Mouse (Mus musculus) olfactory bulb, adult 2 months (tissue): ENCODE data around the gene Hmox1. TPM values are rescaled to one million over a fixed set of nuclear protein-coding genes. Genes with fewer than 3 reads are reported as not detected.

Source experiments
- H3K27ac ChIP-seq: fragments of 200-500 bp; 2 replicates; pipeline ENCODE4 v1.5.1; 2012; ENCODE audit warnings: low read depth, low read length; ENCODE audit not compliant: insufficient read depth
- H3K4me1 ChIP-seq: fragments of 200-500 bp; 2 replicates; pipeline ENCODE4 v1.6.1; 2012; ENCODE audit warnings: low read length; ENCODE audit not compliant: control insufficient read depth, insufficient read depth
- H3K4me3 ChIP-seq: fragments of 200-500 bp; 2 replicates; pipeline ENCODE4 v1.5.1; 2012; ENCODE audit warnings: mild to moderate bottlenecking, low read depth, low read length, moderate library complexity; ENCODE audit not compliant: insufficient read depth
- CTCF ChIP-seq: fragments of 200-500 bp; IDR thresholded peaks from 2 replicates; pipeline ENCODE4 v1.5.1; 2012; ENCODE audit warnings: low read depth, mild to moderate bottlenecking, low read length, moderate library complexity; ENCODE audit not compliant: insufficient read depth
- POLR2A ChIP-seq: fragments of 200-500 bp; IDR thresholded peaks from 2 replicates; pipeline ENCODE4 v1.6.1; 2012; ENCODE audit warnings: mild to moderate bottlenecking, low read depth, low read length, moderate library complexity; ENCODE audit not compliant: insufficient read depth
- WGBS: fragments of 180-500 bp; shearing (Covaris S2); methylation state at CpG from one replicate; pipeline ENCODE4 v1.1.7; 2018; 5-methylcytosine and 5-hydroxymethylcytosine counted together
- polyA plus RNA-seq: library from polyadenylated mRNA; stranded (reverse); fragments of >200 nt; gene quantifications from 2 replicates; pipeline ENCODE4 v1.2.4, GENCODE M21; 2012; ENCODE audit warnings: low replicate concordance; ENCODE audit not compliant: missing spikeins, insufficient read depth, insufficient read length

Hmox1 gene
- polyA plus RNA-seq, 1 experiment = not detected

DNA sequence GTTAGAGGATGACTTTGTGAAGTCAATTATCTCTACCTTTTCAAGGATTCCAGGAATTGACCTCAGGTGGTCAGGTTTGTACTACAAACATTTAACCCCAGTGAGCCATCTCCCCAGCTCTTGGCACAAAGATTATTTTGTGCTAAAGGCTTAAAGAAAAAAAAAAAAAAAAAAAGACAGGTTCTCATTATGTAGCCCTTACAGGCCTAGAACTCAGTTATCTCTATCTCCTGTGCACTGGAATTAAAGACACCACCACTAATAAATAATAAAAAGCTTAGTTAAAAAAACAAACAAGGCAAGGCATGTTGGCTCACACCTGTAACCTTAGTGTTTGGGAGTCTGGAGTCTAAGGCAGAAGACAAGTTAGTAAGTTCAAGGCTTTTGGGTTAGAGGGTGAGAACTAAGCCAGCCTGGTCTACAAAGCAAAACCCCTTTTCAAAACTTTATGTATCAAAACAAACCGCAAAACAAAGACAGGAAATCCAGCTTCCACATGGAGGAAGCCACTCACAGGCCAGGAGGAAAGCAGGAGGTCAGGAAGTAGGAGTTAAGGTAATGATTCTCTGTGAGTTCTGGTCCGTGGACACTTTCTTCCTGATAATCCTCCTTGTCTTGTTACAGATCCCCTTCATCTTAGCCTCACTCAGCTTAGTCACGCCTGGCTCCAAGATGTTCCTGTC is 8.9 kb upstream of the Hmox1 start:
- Histone ChIP-seq H3K4me1 (peaks cover 10% of the 10 kb centered on the region; the same call in 1 of the 2 replicates), H3K4me3 (no peak overlapping the region), H3K27ac (no peak overlapping the region)
- TF ChIP-seq CTCF = no peak
- TF ChIP-seq POLR2A = no peak
- WGBS = 81% methylated on average over 3 of the region's 3 CpGs

DNA sequence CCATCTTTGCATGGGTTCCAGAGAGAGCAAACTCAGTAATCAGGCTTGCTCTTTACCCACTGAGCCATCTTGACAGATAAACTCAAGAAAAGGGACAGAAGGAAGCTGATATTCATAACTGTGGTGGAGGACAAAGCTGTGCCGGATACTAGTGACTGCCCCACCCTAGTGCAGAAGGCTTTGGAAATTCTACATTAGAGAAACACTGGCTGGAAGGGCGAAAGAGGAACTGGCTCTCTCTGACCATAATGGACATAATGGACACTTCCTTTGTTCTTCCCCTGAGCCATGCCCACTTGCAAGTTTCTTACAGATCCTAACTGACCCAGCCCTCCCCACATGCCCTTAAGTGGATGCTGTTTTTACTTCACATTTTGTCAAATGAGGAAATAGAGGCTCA is 7.4 kb upstream of the Hmox1 start:
- Histone ChIP-seq H3K27ac (no peak overlapping the region), H3K4me3 (no peak overlapping the region), H3K4me1 (peaks cover 14% of the 10 kb centered on the region)
- no peak for TF ChIP-seq POLR2A
- no peak for TF ChIP-seq CTCF
- WGBS = 84% methylated on average over 2 of the region's 2 CpGs

DNA sequence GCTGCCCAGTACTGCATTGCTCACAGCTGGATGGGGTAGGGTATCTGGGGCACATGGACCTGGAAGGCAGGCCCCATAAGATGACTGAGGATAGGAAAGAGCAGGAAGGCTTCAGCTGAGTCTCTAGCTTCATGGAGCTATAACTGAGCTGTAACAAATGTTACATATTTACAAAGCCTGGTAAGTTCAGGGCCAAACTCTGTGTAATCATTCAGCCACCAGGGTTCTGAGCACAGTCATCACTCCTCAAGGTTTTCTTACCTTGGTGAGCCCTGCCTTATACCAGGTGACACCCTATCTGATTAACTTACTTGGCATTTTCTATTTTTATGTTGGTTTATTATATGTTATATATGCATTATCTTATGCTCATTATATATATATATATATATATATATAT is 6.3 kb upstream of the Hmox1 start:
- Histone ChIP-seq H3K27ac (no peak overlapping the region), H3K4me1 (peaks cover 14% of the 10 kb centered on the region), H3K4me3 (no peak overlapping the region)
- no peak for TF ChIP-seq CTCF
- no peak for TF ChIP-seq POLR2A

DNA sequence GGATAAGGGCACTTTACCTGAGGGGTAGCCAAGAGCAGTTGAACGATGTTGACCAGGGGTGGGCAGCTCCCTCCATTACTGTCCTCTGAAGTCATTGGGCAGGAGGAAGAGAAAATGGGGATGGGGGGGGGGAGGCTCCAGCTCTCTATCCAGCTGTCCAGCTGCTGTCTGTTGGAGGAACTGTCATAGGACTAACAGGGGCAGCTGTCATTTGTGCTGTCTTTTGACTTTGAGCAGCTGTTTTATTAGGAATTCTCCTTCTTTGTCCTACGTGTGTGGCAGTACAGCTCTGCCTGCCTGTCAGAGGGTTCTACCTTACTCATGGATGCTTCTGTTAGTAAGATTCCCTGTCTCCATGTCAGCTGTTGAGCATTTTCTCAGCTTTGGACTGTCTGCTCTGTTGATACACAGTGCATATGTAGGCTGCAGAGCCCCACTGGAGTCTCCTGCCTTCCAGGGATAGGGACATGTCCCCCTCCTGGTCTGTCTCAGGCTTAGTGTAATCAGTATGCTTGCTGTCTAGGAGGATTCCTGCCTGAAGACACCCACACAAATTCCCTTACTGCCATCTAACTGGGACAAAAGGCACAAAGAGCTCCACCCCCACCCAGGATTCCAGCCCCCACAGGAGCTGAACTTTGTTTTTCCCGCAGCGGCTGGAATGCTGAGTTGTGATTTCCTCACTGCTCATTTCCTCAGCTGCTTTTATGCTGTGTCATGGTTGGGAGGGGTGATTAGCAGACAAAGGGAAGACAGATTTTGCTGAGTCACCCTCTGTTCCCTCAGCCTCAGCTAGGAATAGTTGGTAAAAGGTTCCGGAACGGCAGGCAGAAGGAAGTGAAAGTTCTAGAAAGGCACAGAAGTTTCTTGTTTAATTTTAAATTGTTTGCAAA is 4.2 kb upstream of the Hmox1 start:
- WGBS = 14% methylated on average over 6 of the region's 6 CpGs
- peaks cover 14% of the 10 kb centered on the region for H3K4me1 ChIP-seq
- H3K4me3 ChIP-seq = no peak overlapping the region
- peak overlapping the region; percentile 56; the same call in 1 of the 2 replicates for H3K27ac ChIP-seq
- TF ChIP-seq CTCF = no peak
- no peak for TF ChIP-seq POLR2A

DNA sequence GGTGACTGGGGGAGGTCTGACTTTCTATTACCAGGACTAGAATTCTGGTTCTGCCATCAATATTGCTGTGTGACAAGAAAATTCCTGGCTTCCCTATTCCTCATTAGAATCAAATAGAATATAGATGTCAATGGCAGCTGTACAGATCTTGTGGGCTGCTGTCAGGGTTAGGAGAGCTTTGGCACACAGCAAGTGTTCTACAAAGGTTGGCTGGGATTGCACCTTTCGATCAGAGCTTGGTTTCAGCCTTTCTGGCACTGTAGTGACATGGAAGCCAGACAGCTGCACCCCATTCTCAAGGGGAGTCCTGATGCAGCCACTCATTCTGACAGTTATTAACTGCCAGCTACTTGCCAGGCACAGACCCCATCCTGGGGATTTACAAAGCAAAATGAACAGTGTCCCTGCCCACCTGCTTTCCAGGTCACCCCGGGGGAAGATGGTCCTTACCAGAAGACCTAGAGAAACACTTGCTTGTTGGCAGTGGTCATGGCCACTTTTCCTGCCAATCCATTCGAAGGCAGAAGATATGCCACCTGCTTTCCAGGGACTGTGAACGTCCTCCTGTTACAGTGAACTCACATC is 2.5 kb upstream of the Hmox1 start:
- 85% methylated on average over 4 of the region's 4 CpGs for WGBS
- TF ChIP-seq CTCF = no peak
- TF ChIP-seq POLR2A = no peak
- Histone ChIP-seq H3K27ac (no peak overlapping the region), H3K4me1 (peaks cover 14% of the 10 kb centered on the region), H3K4me3 (no peak overlapping the region)

DNA sequence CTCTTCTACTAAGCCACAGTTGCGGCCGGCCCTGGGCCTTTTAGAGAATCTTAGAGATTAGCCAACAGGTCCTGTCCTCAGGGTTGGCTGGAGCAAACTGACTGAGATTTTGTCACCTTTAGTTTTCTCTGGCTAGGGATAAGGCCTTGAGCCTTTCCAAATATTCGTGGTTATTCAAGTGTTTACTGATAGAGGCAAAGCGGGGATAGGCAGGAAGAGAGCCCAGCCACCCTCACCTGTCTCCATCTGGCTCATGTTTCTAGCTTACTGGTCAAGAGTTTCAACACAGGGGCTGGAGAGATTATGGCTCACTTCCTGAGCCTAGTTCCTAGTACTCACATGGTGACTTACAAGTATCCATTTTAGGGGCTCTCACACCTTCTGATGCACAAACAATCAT is 9.5 kb downstream of the Hmox1 start:
- no peak overlapping the region for H3K27ac ChIP-seq
- no peak overlapping the region for H3K4me3 ChIP-seq
- 94% methylated on average over 4 of the region's 4 CpGs for WGBS
- H3K4me1 ChIP-seq = no peaks in the 10 kb centered on the region
- TF ChIP-seq POLR2A = no peak
- no peak for TF ChIP-seq CTCF

DNA sequence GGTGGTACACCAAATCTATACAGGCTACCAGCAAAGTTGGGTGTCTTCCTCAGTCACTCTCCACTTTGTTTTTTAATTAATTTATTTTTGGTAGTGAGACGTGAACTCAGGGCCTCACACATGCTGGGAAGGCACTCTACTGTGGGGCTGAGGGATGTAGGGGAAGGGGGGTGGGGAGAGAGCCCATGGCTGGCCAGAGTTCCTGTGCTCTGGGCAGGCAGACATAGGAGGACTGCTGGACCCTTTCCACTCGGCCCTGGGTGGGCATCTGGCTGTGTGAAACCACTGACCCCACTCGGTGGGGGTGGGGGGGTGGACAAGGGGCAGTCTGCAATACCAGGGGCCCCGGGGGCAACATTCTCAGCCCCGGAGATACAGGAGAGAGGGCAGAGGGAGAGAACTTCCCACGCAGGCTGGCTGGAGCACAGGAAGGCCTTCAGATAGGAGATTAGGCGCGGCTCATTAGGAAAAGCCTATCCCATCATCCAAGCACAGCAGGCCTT is 10.0 kb downstream of the Hmox1 start:
- H3K4me3 ChIP-seq = no peak overlapping the region
- H3K27ac ChIP-seq = no peak overlapping the region
- 57% methylated on average over 8 of the region's 8 CpGs for WGBS
- no peaks in the 10 kb centered on the region for H3K4me1 ChIP-seq
- no peak for TF ChIP-seq POLR2A
- no peak for TF ChIP-seq CTCF

DNA sequence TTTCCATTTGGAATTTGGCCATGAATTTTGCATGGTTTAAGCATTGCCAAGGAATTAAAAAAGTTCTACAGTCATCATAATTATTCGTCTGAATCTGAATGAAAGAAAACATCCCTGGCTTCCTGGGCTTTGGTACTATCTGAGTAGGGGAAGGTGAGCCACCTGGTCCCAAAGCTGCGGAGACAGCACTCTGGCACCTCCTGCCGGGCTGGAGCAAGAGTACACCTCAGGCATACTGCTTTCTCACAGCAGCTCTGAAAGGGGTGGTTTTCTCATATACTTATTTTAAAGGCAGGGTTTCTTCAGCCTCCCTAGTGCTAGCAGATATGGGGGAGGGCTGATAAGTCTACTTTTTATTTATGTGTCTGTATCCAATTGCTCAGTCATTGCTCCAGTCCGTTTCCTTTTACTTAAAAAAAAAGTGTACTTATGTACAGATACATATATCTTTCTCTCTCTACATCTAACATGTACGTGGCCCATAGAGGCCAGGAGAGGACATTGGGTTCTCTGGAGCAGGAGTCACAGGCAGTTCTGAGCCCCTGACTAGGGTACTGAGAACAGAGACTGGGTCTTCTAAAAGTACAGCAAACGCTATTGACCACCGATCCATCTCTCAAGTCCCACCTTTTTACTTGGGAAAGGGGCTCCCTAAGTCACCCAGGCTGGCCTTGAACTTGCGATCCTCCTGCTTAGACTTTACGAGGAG is 15.3 kb downstream of the Hmox1 start:
- TF ChIP-seq POLR2A (no peak), CTCF (peak; percentile 63; the same call in 1 of the 2 replicates)
- Histone ChIP-seq H3K27ac (peak overlapping the region; percentile 64), H3K4me3 (peak overlapping the region; percentile 63), H3K4me1 (peaks cover 8% of the 10 kb centered on the region)
- whole genome bisulfite sequencing = 1% methylated on average over 9 of the region's 9 CpGs

DNA sequence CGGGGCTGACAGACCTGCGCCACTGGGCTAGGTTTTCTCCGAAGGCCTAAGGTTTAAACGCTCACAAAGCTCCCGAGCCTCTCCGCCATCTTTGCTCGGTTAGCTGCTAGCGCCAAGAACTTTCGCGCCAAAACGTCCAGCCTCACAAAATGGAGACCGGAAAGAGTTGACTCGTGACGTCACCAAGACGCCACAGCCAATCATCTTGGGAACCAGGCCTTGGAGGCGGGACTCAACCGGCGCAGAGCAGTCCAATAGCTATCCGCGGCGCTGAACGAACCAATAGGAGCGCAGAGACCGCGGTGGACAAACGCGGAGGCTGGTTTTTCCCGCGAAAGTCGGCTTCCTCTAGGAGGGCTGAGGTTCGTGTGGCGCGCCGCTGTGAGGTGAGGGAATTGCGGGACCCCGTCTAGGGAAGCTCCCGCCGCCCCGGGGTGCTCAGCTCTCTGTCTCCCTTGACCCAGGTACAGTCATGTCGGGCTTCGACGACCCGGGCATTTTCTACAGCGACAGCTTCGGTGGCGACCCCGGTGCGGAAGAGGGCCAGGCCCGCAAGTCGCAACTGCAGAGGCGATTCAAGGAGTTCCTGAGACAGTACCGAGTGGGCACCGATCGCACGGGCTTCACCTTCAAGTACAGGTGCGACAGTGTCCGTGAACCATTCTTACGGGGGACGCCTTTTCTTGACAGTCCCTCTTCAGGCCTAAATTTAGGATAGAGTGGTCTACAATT is 16.0 kb downstream of the Hmox1 start, which contains the start of gene Mcm5:
Gene Mcm5 (plus strand): TSS at position 334 of the 732 bp plus-strand sequence.
- WGBS = under 1% methylated on average over 59 of the region's 59 CpGs
- Histone ChIP-seq H3K27ac (peak within 1 kb of the TSS; percentile 64), H3K4me3 (peak within 1 kb of the TSS; percentile 70), H3K4me1 (peaks cover 8% of the 10 kb centered on the region)
- no peak for TF ChIP-seq CTCF
- TF ChIP-seq POLR2A = no peak
